Mouse (Mus musculus): ENCODE data around the gene Stk24. TPM values are rescaled to one million over a fixed set of nuclear protein-coding genes. Genes with fewer than 3 reads are reported as not detected.

Stk24 gene
- polyA plus RNA-seq, 1 experiment, result 29.8 TPM

- Histone ChIP-seq H3K79me3 (ENCODE audit: low read depth) (peaks cover 96% of the 10 kb centered on the region), H3K4me3 (ENCODE audit: insufficient read depth, poor library complexity, severe bottlenecking) (no peak overlapping the region), H3K36me3 (ENCODE audit: control insufficient read depth, insufficient read depth) (peaks cover 5% of the 10 kb centered on the region), H3K27me3 (ENCODE audit: control insufficient read depth, insufficient read depth, insufficient read length) (no peaks in the 10 kb centered on the region), H3K79me2 (ENCODE audit: control insufficient read depth, insufficient read depth) (peaks cover 100% of the 10 kb centered on the region), H3ac (ENCODE audit: control insufficient read depth, insufficient read length, low read depth) (no peak overlapping the region)
- TF ChIP-seq MAX (IDR thresholded peaks at IDR 0.05) (no peak), CEBPB (IDR thresholded peaks at IDR 0.05; ENCODE audit: low read depth) (no peak), MYOD1 (IDR thresholded peaks at IDR 0.05; ENCODE audit: control insufficient read depth, insufficient read length, low read depth) (no peak), FOSL1 (IDR thresholded peaks at IDR 0.05; ENCODE audit: insufficient read depth, low read length, poor library complexity, severe bottlenecking) (no peak)
Observed at GRCm38 (mm10) chr14:121342885-121343284, 36.9 kb downstream of the Stk24 start.

DNA sequence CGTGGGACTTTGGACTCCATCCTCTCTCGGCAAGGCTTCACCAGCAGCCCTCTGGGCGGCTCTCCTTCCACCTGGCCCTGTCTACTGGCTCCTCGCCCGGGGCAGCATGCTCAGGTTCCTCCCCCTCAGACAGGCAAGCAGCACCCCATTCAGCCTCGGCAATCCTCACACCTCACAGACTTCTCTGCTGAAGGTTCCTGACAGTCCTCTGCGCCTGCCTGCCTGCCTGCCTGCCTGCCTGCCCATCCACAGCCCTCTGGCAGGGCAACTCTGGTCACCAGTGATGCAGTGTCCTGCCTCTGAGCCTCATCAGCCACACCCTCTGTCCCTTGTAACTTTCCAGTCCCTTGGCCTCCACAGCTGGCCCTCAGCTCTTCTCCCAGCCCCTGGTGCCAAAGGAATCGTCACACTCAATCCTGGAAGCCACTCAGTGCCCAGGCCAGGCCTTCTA is 39.8 kb downstream of the Stk24 start:
- Histone ChIP-seq H3K27me3 (ENCODE audit: control insufficient read depth, insufficient read depth, insufficient read length) (no peaks in the 10 kb centered on the region), H3K4me3 (ENCODE audit: insufficient read depth, poor library complexity, severe bottlenecking) (no peak overlapping the region), H3K36me3 (ENCODE audit: control insufficient read depth, insufficient read depth) (peaks cover 32% of the 10 kb centered on the region), H3K79me2 (ENCODE audit: control insufficient read depth, insufficient read depth) (peaks cover 100% of the 10 kb centered on the region), H3ac (ENCODE audit: control insufficient read depth, insufficient read length, low read depth) (no peak overlapping the region), H3K79me3 (ENCODE audit: low read depth) (peaks cover 95% of the 10 kb centered on the region)
- no peak for TF ChIP-seq CTCF (IDR thresholded peaks at IDR 0.05; ENCODE audit: control insufficient read depth, insufficient read depth, insufficient read length)
- TF ChIP-seq MAX (IDR thresholded peaks at IDR 0.05), result no peak
- TF ChIP-seq FOSL1 (IDR thresholded peaks at IDR 0.05; ENCODE audit: insufficient read depth, low read length, poor library complexity, severe bottlenecking), result no peak
- TF ChIP-seq MYOG (IDR thresholded peaks at IDR 0.05; ENCODE audit: control insufficient read depth, extremely low read depth, insufficient read length), result no peak
- no peak for TF ChIP-seq USF1 (IDR thresholded peaks at IDR 0.05; ENCODE audit: low read depth)

DNA sequence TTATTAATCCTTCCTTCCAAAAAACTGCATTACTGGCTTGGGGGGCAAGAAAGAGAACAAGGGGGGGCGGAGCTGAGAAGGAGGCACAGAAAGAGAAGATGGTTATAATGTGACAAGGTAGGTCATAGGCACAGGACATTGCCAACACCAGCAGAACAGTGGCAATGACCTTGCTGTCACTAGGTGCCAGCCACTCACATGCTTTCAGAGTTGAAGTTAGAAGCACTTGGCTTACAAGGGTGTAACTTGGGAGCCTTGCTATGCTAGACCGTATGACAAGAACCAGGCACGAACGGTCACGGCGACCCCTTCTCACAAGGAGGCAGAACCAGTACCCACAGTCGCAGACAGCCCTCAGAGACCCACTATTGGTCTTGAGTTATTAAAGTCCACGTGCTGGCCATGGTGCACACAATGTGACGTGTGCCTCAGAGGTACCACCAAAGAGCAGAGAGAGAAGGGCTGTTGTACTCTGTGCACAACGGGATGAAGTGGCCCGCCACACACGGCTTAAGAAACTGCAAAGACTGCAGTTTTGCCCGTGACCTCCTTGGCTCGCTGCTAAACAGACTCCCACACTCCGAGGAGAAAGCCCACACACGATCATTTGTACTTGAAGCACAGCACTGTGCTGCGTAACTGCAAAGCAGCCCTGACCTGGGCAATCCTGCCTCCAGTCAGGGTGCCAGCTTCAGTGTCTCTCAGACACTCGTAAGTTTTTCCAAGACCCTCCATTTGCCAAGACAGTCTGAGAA is 40.8 kb downstream of the Stk24 start:
- Histone ChIP-seq H3K27me3 (ENCODE audit: control insufficient read depth, insufficient read depth, insufficient read length) (no peaks in the 10 kb centered on the region), H3K79me3 (ENCODE audit: low read depth) (peaks cover 95% of the 10 kb centered on the region), H3K36me3 (ENCODE audit: control insufficient read depth, insufficient read depth) (peaks cover 40% of the 10 kb centered on the region), H3K79me2 (ENCODE audit: control insufficient read depth, insufficient read depth) (peaks cover 100% of the 10 kb centered on the region), H3K4me3 (ENCODE audit: insufficient read depth, poor library complexity, severe bottlenecking) (no peak overlapping the region), H3ac (ENCODE audit: control insufficient read depth, insufficient read length, low read depth) (no peak overlapping the region)
- TF ChIP-seq FOSL1 (IDR thresholded peaks at IDR 0.05; ENCODE audit: insufficient read depth, low read length, poor library complexity, severe bottlenecking), result no peak
- TF ChIP-seq MYOD1 (IDR thresholded peaks at IDR 0.05; ENCODE audit: control insufficient read depth, insufficient read length, low read depth), result no peak
- TF ChIP-seq USF1 (IDR thresholded peaks at IDR 0.05; ENCODE audit: low read depth), result no peak
- no peak for TF ChIP-seq CTCF (IDR thresholded peaks at IDR 0.05; ENCODE audit: control insufficient read depth, insufficient read depth, insufficient read length)

DNA sequence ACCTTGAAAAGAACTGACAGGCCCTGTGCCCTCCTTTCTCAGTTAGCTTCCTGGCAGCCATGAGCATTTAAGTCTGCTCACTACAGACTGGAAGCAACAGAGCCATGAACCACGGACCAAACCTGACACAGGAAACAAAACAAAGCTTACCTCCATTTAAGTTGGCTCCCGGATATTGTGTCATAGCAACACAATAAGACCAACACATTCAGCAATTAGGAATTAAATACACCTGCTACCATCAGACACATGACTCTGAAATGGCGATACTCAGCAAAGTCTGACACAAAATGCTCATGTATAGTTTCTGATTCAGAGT is 49.8 kb downstream of the Stk24 start:
- TF ChIP-seq FOSL1 (IDR thresholded peaks at IDR 0.05; ENCODE audit: insufficient read depth, low read length, poor library complexity, severe bottlenecking), result no peak

GRCm38 (mm10) chr14:121329401-121330089 is 50.3 kb downstream of the Stk24 start:
- Histone ChIP-seq H3K27me3 (ENCODE audit: control insufficient read depth, insufficient read depth, insufficient read length) (no peaks in the 10 kb centered on the region), H3K36me3 (ENCODE audit: control insufficient read depth, insufficient read depth) (peaks cover 28% of the 10 kb centered on the region), H3K79me2 (ENCODE audit: control insufficient read depth, insufficient read depth) (peaks cover 91% of the 10 kb centered on the region), H3K79me3 (ENCODE audit: low read depth) (peaks cover 87% of the 10 kb centered on the region), H3K4me3 (ENCODE audit: insufficient read depth, poor library complexity, severe bottlenecking) (no peak overlapping the region), H3ac (ENCODE audit: control insufficient read depth, insufficient read length, low read depth) (no peak overlapping the region)
- TF ChIP-seq MAX (IDR thresholded peaks at IDR 0.05) (no peak), MYOD1 (IDR thresholded peaks at IDR 0.05; ENCODE audit: control insufficient read depth, insufficient read length, low read depth) (no peak), FOSL1 (IDR thresholded peaks at IDR 0.05; ENCODE audit: insufficient read depth, low read length, poor library complexity, severe bottlenecking) (no peak), MYOG (IDR thresholded peaks at IDR 0.05; ENCODE audit: control insufficient read depth, extremely low read depth, insufficient read length) (no peak), CTCF (IDR thresholded peaks at IDR 0.05; ENCODE audit: control insufficient read depth, insufficient read depth, insufficient read length) (no peak), USF1 (IDR thresholded peaks at IDR 0.05; ENCODE audit: low read depth) (no peak)

More for the DNA sequence above, 49.8 kb downstream of the Stk24 start:
- H3K27me3 ChIP-seq (ENCODE audit: control insufficient read depth, insufficient read depth, insufficient read length), result no peaks in the 10 kb centered on the region
- H3ac ChIP-seq (ENCODE audit: control insufficient read depth, insufficient read length, low read depth), result no peak overlapping the region
- no peak overlapping the region for H3K4me3 ChIP-seq (ENCODE audit: insufficient read depth, poor library complexity, severe bottlenecking)
- peaks cover 33% of the 10 kb centered on the region for H3K36me3 ChIP-seq (ENCODE audit: control insufficient read depth, insufficient read depth)
- peaks cover 87% of the 10 kb centered on the region for H3K79me3 ChIP-seq (ENCODE audit: low read depth)
- peaks cover 91% of the 10 kb centered on the region for H3K79me2 ChIP-seq (ENCODE audit: control insufficient read depth, insufficient read depth)

DNA sequence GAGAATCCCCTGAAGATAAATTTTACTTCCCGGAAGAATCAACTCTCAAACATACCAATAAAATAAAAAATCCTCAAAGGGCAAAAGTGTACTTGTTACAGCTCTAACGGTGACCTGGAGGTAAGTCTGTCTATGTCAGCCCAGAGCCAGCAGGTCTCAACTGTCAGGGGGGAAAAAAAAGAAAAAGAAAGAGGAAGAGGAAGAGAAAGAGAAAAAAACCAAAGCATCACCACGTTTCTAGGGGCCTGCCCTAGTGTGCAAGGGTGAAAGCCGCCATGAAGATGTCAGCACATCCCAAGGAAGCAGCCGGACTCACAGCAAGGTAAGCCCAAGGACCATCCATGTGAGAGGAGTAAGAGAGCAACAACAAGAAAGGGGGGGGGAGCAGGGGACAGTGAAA is 50.9 kb downstream of the Stk24 start:
- no peak for TF ChIP-seq MAX (IDR thresholded peaks at IDR 0.05)
- no peak for TF ChIP-seq MYOD1 (IDR thresholded peaks at IDR 0.05; ENCODE audit: control insufficient read depth, insufficient read length, low read depth)
- no peak for TF ChIP-seq CTCF (IDR thresholded peaks at IDR 0.05; ENCODE audit: control insufficient read depth, insufficient read depth, insufficient read length)
- TF ChIP-seq USF1 (IDR thresholded peaks at IDR 0.05; ENCODE audit: low read depth), result no peak
- TF ChIP-seq FOSL1 (IDR thresholded peaks at IDR 0.05; ENCODE audit: insufficient read depth, low read length, poor library complexity, severe bottlenecking), result no peak
- no peak for TF ChIP-seq CEBPB (IDR thresholded peaks at IDR 0.05; ENCODE audit: low read depth)
- no peak for TF ChIP-seq MYOG (IDR thresholded peaks at IDR 0.05; ENCODE audit: control insufficient read depth, extremely low read depth, insufficient read length)
- Histone ChIP-seq H3K36me3 (ENCODE audit: control insufficient read depth, insufficient read depth) (peaks cover 24% of the 10 kb centered on the region), H3K4me3 (ENCODE audit: insufficient read depth, poor library complexity, severe bottlenecking) (no peak overlapping the region), H3K79me2 (ENCODE audit: control insufficient read depth, insufficient read depth) (peaks cover 91% of the 10 kb centered on the region), H3K27me3 (ENCODE audit: control insufficient read depth, insufficient read depth, insufficient read length) (no peaks in the 10 kb centered on the region), H3ac (ENCODE audit: control insufficient read depth, insufficient read length, low read depth) (no peak overlapping the region), H3K79me3 (ENCODE audit: low read depth) (peaks cover 87% of the 10 kb centered on the region)

Measured in C2C12 (cell line).